ENCODE assay signal across 9 mouse cellular contexts in the genomic region with DNA sequence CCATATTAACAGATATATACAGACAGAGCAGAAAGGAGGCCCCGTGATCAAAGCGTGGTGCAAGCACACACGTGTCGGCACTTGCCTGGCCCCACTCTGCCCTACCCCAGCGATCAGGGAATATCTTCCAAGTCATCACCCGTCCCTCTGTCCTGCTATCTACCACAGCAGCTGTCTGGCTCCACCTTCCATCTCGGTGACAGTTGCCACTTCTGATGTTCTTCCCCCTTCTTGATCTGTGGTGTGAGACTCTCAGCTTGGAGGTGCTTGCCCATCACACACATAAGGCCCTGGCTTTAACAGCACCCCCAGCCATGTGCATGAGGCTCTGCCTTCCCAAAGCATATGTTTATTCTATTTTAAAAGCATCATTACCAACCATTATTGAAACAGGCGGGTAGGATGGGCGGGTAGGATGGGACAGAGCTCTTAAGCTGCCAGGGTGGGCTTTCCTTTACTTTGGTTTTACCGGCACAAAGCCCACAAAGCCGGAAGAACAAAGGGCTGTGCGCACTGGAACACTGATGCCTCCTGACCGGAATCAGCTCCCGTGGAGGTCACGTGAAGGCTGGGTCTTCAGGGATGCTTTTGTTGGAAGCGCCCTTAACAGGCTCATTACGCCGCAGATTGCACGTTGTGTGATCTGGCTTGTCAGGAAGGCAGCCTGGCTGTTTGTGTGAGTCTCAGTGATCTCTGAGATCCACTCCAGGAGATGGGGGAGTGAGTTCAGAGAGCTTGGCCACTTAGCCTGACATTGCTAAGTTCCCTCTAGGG. TPM values are rescaled to one million over a fixed set of nuclear protein-coding genes. Genes with fewer than 3 reads are reported as not detected.
A peak's percentile ranks its signal among the peaks of the same experiment; 100 is the strongest.
DNase-seq lines count a peak whose midpoint lies in the region; ATAC-seq and TF ChIP-seq lines count a peak whose summit lies in the region.
"Had no signal": no experiment of that assay in that cellular context is flagged by ENCODE, and none has a peak within 500 bp of the region (broad histone marks: within the 10 kb centered on the region; RNA-seq: fewer than 3 reads in every experiment).

No protein-coding gene starts in this region.

- H3K27me3 ChIP-seq in heart, embryonic 13.5 days (replicated peaks) = peaks cover 40% of the 10 kb centered on the region
- no peaks in the 10 kb centered on the region for H3K27me3 ChIP-seq in embryonic facial prominence, embryonic 14.5 days (replicated peaks; ENCODE audit: control insufficient read depth, insufficient read depth, low read length)
- no peaks in the 10 kb centered on the region for H3K27me3 ChIP-seq in liver, embryonic 12.5 days (replicated peaks)

- intact Hi-C loops in heart, postnatal 25 days (cut with DNase I) = no loop called here
- intact Hi-C loops in left cerebral cortex, postnatal 25 days (cut with DNase I) = no loop called here

- DNase-seq in heart, postnatal 25 days (ENCODE audit: low spot score) = no peak
- DNase-seq in embryonic facial prominence, embryonic 14.5 days (ENCODE audit: low spot score) = peak; percentile 85
- no peak for DNase-seq in adrenal gland, postnatal 4 days (ENCODE audit: low spot score in 2 of 2)
- no peak for DNase-seq in frontal cortex, postnatal 14 days (ENCODE audit: low spot score in 2 of 2)
- DNase-seq in left cerebral cortex, postnatal 25 days (ENCODE audit: low spot score in 2 of 2) = no peak

- TF ChIP-seq POLR2A in olfactory bulb, adult 2 months (IDR thresholded peaks at IDR 0.05; ENCODE audit: insufficient read depth, low read depth, low read length) = no peak

- H3K4me1 ChIP-seq in heart, embryonic 13.5 days = peaks cover 44% of the 10 kb centered on the region
- peaks cover 16% of the 10 kb centered on the region for H3K4me1 ChIP-seq in embryonic facial prominence, embryonic 14.5 days (ENCODE audit: control insufficient read depth, insufficient read depth, low read length)
- H3K4me1 ChIP-seq in liver, embryonic 12.5 days = peaks cover 91% of the 10 kb centered on the region
- H3K4me1 ChIP-seq in olfactory bulb, adult 2 months (ENCODE audit: control insufficient read depth, insufficient read depth, low read length) = peaks cover 34% of the 10 kb centered on the region

- TF ChIP-seq CTCF in olfactory bulb, adult 2 months (IDR thresholded peaks at IDR 0.05; ENCODE audit: insufficient read depth, low read depth, low read length) = no peak

- peak overlapping the region; percentile 8 for H3K4me2 ChIP-seq in heart, embryonic 13.5 days
- H3K4me2 ChIP-seq in embryonic facial prominence, embryonic 14.5 days (ENCODE audit: low read depth, low read length) = peak overlapping the region; percentile 27
- H3K4me2 ChIP-seq in liver, embryonic 12.5 days = peak overlapping the region; percentile 72
- H3K4me2 ChIP-seq: limb, embryonic 12.5 days had no signal

- no peaks in the 10 kb centered on the region for H3K36me3 ChIP-seq in heart, embryonic 13.5 days
- no peaks in the 10 kb centered on the region for H3K36me3 ChIP-seq in embryonic facial prominence, embryonic 14.5 days (ENCODE audit: control insufficient read depth, insufficient read depth, low read length)
- peaks cover 7% of the 10 kb centered on the region; the same call in 1 of the 2 replicates for H3K36me3 ChIP-seq in liver, embryonic 12.5 days
- H3K36me3 ChIP-seq: limb, embryonic 12.5 days had no signal

- H3K9ac ChIP-seq in heart, embryonic 13.5 days = no peak overlapping the region; the same call in 1 of the 2 replicates
- no peak overlapping the region for H3K9ac ChIP-seq in embryonic facial prominence, embryonic 14.5 days (ENCODE audit: low read depth, low read length)
- peak overlapping the region; percentile 73 for H3K9ac ChIP-seq in liver, embryonic 12.5 days
- H3K9ac ChIP-seq: limb, embryonic 12.5 days had no signal

- no peak; the same call in 1 of the 2 replicates for ATAC-seq in heart, embryonic 13.5 days (ENCODE audit: extremely low read depth, insufficient number of reproducible peaks, low FRiP score, low TSS enrichment)
- peak; percentile 77; the same call in 1 of the 2 replicates for ATAC-seq in embryonic facial prominence, embryonic 14.5 days (ENCODE audit: low read depth)
- ATAC-seq in liver, embryonic 12.5 days = peak; percentile 95

- peaks cover 6% of the 10 kb centered on the region; the same call in 1 of the 2 replicates for H3K9me3 ChIP-seq in heart, embryonic 13.5 days
- H3K9me3 ChIP-seq in embryonic facial prominence, embryonic 14.5 days (ENCODE audit: control insufficient read depth, low read length) = no peaks in the 10 kb centered on the region
- H3K9me3 ChIP-seq in liver, embryonic 12.5 days (replicated peaks) = 0 out of 2 replicates have a peak, but pooled peaks cover 6% of the 10 kb centered on the region
- H3K9me3 ChIP-seq: limb, embryonic 12.5 days had no signal

- 51% methylated on average over 19 of the region's 19 CpGs for WGBS in heart, embryonic 13.5 days
- WGBS in embryonic facial prominence, embryonic 14.5 days = 42% methylated on average over 19 of the region's 19 CpGs
- 29% methylated on average over 19 of the region's 19 CpGs for WGBS in liver, embryonic 12.5 days (ENCODE audit: insufficient replicate concordance)
- 18% methylated on average over 19 of the region's 19 CpGs for WGBS in olfactory bulb, adult 2 months

- H3K27ac ChIP-seq in heart, embryonic 13.5 days (replicated peaks) = no peak overlapping the region
- H3K27ac ChIP-seq in embryonic facial prominence, embryonic 14.5 days (replicated peaks; ENCODE audit: low read depth, low read length) = peak overlapping the region; percentile 9; the same call in 1 of the 2 replicates
- H3K27ac ChIP-seq in liver, embryonic 12.5 days = peak overlapping the region; percentile 98
- H3K27ac ChIP-seq in olfactory bulb, adult 2 months (ENCODE audit: insufficient read depth, low read depth, low read length) = peak overlapping the region; percentile 77
- H3K27ac ChIP-seq: limb, embryonic 12.5 days had no signal

- no peak overlapping the region for H3K4me3 ChIP-seq in heart, embryonic 13.5 days
- H3K4me3 ChIP-seq in embryonic facial prominence, embryonic 14.5 days (ENCODE audit: low read depth, low read length) = no peak overlapping the region
- peak overlapping the region; percentile 42 for H3K4me3 ChIP-seq in liver, embryonic 12.5 days
- peak overlapping the region; percentile 8; the same call in 1 of the 2 replicates for H3K4me3 ChIP-seq in olfactory bulb, adult 2 months (ENCODE audit: insufficient read depth, low read depth, low read length)
- H3K4me3 ChIP-seq: limb, embryonic 12.5 days had no signal

RNA-seq across cellular contexts. Expression of gene Chst11, which starts 34.4 kb away (rescaled TPM):
- polyA plus RNA-seq in heart, embryonic 13.5 days (2015; fragmentation: Nextera tagmentation; extraction: Ambion mirVana) = 2.4 TPM in 2 replicates
- total RNA-seq in heart, postnatal 25 days (2021) = 1 to 10 TPM; 2.8 to 3.4 TPM
- 4.4 and 5.3 TPM in 2 replicates for polyA plus RNA-seq in embryonic facial prominence, embryonic 14.5 days (2014; fragmentation: Nextera tagmentation; extraction: Ambion mirVana)
- polyA plus RNA-seq in liver, embryonic 12.5 days (2016; fragmentation: Nextera tagmentation; extraction: Ambion mirVana) = 1.9 TPM in 2 replicates
- not detected in 2 replicates for polyA plus RNA-seq in olfactory bulb, adult 2 months (2012; ENCODE audit: insufficient read depth, insufficient read length, low replicate concordance, missing spikeins)
- total RNA-seq in adrenal gland, postnatal 4 days (2021) = 10 to 100 TPM; 27.7 to 33.0 TPM
- 10 to 100 TPM; 33.9 to 36.5 TPM for total RNA-seq in left cerebral cortex, postnatal 25 days (2021)

Comparison
In these comparisons a context has a peak if more than half of its experiments do, and no peak if none do; other contexts are left out.
1. H3K4me2 ChIP-seq: peak in every context shown above with its lines; median percentile 72 in liver, embryonic 12.5 days; 27 in embryonic facial prominence, embryonic 14.5 days; 8 in heart, embryonic 13.5 days.
2. H3K4me3 ChIP-seq: peak in liver, embryonic 12.5 days (single experiment) and olfactory bulb, adult 2 months (single experiment); none in heart, embryonic 13.5 days (single experiment) and embryonic facial prominence, embryonic 14.5 days (single experiment).